Mouse (Mus musculus): ENCODE results near the gene Thsd4.
A peak's percentile ranks its signal among the peaks of the same experiment; 100 is the strongest.

Thsd4 gene

GRCm38 (mm10) chr9:60373161-60373737 is 148.6 kb downstream of the Thsd4 start:
- no peak for DNase-seq

DNA sequence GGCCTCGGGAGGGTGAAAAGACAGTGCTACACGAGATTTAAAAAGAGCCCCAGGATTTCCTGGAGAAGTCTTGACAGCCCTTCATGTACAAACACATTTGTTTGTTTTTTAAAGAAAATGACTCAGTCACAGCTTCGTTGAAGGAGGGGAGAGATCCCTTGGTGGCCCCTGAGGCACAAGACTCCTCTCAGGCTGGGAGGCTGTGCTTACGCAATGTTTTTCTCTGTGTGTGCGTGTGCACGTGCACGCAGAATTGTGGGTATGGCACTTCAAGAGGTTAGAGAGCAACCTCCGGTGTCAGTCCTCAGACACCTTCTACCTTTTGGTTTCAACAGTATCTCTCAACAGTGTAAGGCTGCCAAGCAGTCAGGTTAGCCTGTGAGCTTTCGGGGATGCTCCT is 153.3 kb downstream of the Thsd4 start:
- DNase-seq: no peak

DNA sequence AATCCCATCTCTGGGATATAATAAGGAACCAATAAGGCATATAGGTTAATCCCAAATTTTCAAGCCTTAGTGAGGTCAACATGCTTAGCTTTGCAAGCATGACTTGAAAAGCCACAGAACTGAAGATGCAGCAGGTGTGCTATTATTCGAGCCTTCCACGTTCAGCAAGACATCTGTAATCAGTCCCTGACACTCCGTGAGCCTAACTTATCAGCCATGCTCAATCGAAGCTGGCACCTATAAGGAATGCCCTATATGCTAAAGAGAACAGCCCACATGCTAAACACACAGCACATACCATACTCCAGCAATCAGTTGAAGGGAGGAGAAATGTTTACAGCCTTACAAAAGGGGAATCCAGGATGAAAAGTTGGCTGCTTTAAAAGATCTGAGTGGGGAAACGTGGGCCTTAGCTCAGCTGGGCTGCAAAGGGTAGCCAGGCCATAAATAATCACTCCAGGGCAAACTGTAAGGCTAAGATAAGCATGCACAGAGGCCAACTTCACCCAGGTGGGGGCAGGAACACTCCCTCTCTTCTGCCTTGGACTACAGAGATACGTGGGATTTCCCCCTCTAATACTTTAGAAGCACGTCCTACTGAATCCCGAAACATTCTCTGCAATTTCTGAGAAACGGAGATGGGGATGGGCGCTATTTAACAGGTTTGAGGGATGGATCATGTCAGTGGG is 154.1 kb downstream of the Thsd4 start:
- DNase-seq: no peak

- peak; percentile 7 for DNase-seq
These were observed 157.6 kb downstream of the Thsd4 start for GRCm38 (mm10) chr9:60364166-60364781.

DNA sequence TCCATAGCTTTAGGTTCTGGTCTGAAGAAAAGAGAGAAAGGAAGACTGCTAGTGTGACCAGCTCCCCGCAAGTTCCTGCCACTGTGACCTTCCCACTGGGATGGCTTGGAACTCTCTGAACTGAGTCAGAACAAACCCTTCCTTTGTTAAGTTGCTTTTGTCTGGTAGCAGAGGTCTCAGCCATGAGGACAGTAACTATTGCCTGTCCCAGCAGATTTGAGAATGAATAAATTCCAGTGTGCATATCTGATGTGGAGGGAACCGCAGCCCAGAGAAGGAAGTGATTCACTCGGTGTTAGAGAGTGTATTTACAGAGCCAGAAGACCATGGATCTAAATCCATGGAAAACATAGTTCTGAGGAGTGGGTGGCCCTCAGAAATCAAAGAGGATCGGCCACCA is 169.5 kb downstream of the Thsd4 start:
- DNase-seq: no peak

DNA sequence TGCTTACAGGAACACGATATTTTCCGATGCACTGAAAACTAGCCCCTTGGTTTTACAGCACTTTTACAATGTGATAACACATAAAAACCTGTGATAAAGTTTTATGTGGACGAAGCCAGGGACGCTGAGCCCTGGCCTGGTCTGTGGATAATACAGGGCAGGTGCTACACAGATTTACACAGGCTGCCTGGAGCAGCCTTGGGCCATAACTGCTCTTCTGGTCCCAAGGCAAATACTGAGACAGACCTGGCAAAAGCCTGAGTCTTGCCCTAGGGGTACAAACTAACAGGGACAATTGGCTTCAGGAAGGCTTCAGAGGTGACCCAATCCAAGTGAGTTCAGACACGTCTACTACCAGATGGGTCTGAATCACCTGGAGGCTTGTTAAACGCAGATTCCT is 170.7 kb downstream of the Thsd4 start:
- no peak for DNase-seq

- no peak for DNase-seq
These were observed 185.7 kb downstream of the Thsd4 start for GRCm38 (mm10) chr9:60336147-60336546.

GRCm38 (mm10) chr9:60335455-60335854 is 186.4 kb downstream of the Thsd4 start:
- DNase-seq: peak; percentile 39

DNA sequence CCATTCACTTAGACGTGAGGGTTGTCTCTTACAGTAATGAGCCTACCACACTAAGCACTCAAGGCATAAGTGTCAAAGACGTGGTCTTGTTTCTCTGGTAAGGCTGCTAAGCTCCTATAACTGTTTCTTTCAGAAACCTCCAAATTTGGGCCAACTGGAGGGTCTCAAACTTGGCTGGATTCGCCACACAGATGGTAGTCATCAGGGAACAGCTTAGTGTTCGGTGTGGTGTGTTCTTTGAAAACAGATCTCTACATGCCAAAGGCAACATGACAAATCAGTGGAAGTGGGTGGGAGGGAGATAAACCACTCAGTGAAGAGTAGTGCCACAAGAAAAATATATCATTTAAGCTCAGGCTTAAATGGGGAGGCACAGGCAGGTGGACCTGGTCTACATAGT is 191.9 kb downstream of the Thsd4 start:
- DNase-seq: no peak

GRCm38 (mm10) chr9:60324716-60325115 is 197.1 kb downstream of the Thsd4 start:
- DNase-seq: no peak

DNA sequence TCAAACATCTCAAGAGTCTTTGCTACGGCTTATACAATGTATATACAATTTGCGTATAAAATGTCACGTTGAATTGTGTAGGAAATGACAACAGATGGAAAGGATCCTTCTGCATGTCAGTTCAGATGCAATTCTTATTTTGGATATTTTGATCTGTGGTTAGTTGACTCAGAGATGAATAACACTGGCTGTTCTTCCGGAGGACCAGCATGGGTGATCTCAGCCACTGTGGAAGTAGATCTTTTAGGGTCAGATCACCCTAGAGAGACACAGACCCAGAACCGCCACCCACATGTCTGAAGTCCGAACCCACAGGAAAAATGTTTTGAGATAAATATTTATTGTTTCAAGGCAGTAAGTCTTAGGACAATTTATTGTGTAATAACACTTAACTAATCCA is 198.4 kb downstream of the Thsd4 start:
- no peak for DNase-seq

DNA sequence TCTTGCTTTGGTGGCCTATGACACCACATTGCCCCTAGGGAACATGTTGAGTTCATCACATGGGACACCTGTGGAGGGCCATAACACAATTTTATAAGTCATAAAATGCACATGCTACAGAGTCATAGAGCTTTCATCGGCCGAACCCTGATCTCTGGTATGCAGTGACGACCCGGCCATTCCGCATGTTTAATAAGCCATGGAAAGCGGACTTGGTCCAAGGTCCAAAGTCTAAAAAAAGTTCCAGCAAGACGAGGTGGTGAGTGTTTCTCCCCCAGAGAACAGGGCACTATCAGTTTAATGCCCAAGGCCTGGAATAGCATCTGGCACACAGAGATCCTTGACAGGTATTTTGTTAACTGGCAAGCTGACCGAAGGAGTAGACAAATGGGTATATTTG is 204.6 kb downstream of the Thsd4 start:
- DNase-seq: peak; percentile 93

- peak; percentile 37 for DNase-seq
These were observed 205.3 kb downstream of the Thsd4 start for GRCm38 (mm10) chr9:60316510-60316909.

DNA sequence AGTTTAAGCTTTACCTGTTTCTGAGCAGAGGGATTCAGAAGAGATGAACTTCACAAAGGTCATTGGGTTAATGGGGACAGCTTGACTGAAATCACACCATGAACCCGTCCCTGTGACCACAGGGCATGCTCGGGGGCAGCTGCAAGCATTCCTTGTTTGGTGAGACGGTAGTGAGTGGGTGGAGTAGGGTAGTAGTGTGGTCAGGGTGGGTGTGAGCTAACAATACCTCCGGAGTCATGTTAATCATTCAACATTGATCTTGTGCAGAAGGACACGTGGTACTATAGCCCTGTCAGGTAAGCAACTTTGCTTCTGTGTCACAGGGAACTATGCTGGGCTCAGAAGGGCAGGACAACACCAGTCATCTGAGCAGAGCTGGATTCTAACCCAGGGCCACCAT is 206.3 kb downstream of the Thsd4 start:
- DNase-seq: peak; percentile 71

DNA sequence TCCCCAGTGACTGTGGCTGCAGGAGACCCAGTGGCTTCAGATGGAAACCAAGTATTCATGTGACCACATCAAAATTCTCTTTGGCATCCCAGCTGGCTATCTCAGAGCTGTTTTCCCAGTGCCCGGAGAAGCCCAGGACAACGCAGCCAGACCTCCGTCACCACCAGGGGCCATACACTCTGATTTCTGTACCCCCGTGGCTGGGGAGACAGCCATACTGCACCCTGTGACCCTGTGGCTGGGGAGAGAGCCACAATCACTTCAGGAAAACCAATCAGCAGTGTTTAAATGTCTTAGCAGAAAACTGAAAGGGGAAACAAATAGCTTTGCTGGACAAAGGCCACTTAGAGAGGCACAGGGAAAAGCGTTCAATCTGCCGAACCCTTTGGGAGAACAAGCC is 208.2 kb downstream of the Thsd4 start:
- DNase-seq: no peak

DNA sequence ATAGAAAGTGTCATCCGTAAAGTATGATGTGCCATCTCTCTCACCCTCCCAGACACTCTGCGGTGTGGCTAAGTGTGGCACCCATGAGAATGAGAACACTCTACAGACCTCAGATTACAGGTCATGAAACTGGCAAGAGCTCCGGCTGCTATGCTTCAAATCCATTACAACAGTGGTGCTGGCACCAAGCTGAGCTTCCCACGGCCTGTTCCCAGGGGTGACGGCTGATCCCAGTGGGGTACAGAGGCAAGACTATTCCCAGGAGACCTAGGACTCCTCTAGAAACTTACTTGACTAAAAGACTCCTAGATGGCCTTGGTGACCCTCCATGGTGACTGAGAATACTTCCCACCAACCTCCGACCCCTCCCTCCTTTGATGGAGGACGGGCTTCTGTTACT is 209.2 kb downstream of the Thsd4 start:
- DNase-seq: no peak

DNA sequence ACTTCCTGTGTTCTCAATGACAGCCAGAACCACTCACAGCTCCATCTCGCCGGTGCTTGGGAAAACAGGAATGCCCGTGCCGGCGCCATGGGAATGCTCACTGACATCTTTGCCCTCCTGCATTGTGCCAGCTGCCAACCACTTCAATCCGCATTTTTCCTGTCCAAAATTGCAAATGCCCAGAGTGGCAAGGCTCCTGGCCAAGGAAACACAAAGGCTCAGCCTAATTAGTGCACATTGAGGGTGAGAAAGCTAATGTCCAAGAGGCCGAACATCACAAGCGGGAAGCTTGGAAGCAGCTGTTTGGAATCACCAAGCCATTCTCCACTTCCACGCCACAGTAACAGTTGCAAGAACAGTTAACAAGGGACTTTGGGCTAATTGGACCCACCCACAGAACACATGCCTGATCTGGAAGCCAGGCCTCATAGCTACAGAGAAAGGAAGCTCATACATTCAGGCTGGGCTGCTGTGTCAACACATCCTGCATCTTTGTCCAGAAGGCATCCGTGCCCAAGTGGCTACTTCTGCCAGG is 210.2 kb downstream of the Thsd4 start:
- DNase-seq: peak; percentile 45

DNA sequence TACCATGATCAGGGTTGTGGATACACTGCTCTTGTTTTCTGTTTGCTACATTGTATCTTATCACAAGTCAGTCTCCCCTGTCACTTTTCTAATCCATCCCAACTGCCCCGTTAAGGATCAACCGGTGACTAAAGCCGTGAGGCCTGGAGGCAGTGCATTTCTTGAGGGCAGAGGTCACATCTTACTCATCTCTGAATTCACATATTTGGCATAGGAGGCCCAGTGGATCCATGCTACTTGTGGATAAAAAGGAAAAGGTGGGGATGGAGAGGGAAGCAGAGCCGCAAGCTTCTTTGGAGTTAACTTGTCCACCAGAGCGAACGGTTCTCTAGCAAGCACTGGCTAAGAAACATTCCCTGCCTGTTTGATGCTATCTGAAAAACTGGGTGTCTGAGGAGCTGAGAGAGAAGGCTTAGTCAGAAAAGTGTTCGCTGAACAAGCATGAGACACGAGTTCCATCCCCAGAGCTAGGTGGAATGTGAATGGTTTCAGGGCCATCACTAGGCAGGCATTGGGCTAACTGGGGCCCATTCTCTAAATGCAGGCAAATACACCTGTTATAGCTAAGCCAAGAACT is 211.0 kb downstream of the Thsd4 start:
- no peak for DNase-seq

GRCm38 (mm10) chr9:60309786-60310711 is 211.8 kb downstream of the Thsd4 start:
- DNase-seq: peak; percentile 76

GRCm38 (mm10) chr9:60308182-60308581 is 213.7 kb downstream of the Thsd4 start:
- DNase-seq: no peak

GRCm38 (mm10) chr9:60307469-60307868 is 214.4 kb downstream of the Thsd4 start:
- no peak for DNase-seq

DNA sequence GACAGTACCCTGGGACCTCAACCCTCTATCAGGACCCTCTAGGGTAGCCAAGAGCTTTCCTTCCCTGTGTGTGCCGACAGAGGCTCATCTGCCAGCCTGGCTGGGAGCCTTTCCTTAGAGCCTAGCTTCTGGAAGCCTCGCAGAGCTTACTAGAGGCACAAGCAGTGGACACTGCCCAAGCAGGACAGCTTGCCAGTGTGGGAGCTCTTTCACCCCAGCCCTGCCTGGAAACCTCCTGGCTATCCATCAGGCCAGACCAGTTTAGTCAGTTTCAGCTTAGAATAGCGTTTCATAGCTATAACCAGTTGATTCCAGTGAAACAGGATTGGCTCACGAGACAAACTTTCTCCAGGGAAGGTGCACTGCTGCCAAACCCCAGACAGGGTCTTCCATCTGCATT is 215.6 kb downstream of the Thsd4 start:
- DNase-seq: peak; percentile 57

Measured in kidney, adult 9 months (tissue).